Mouse (Mus musculus): ENCODE measurements at regions not wholly inside any gene's neighbourhood (a gene's known extent, or its start where the extent isn't known, plus 50 kb on each side); places are given as distances from the start of the nearest gene placed in this dataset.

DNA sequence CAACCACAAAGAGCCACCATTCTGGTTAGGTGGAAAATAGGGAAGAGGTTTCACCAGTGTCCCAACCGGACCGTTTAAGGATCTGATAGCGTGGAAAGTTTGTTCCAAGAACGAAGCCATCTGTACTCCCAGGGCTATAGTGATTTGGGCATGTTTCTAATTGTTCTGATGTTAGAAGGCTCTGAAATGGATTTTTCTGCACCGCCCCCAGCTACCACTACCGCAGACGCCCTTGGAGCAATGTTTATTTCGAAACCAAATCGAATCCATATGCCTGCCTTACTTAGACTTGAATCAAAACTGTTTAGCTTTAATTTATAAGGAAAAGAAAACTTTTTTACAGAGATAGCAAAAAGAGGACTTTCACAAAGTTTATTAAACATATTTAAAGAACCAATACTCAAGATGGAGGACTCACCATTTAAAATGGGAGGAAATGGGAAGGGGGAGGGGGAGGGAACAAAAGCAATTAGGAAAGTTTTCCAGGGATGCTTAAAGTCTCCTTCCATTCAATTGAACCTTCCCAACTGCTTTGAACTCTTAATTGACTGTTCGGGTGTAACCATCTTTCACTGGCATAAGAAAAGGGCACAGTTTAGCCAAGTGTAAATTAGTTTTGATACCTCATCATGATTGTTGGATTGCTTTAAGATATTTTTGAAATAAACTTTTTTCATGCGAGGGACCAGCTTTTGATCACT is 56.0 kb upstream of the Frem1 start:
- Histone ChIP-seq H3K4me3 (replicated peaks; ENCODE audit: low read length) (no peak overlapping the region), H3K9ac (ENCODE audit: low read length) (no peak overlapping the region), H3K4me1 (ENCODE audit: control insufficient read depth, insufficient read depth, low read length) (no peaks in the 10 kb centered on the region), H3K9me3 (replicated peaks; ENCODE audit: control insufficient read depth, low read length) (no peaks in the 10 kb centered on the region), H3K27me3 (ENCODE audit: control insufficient read depth, insufficient read depth, low read length) (no peaks in the 10 kb centered on the region), H3K27ac (ENCODE audit: low read length) (peak overlapping the region; percentile 57), H3K4me2 (ENCODE audit: low read depth, low read length) (no peak overlapping the region), H3K36me3 (ENCODE audit: control insufficient read depth, insufficient read depth, low read length) (no peaks in the 10 kb centered on the region)
- 61% methylated on average over 11 of the region's 11 CpGs for WGBS
- ATAC-seq (ENCODE audit: insufficient read depth, low FRiP score) = no peak

DNA sequence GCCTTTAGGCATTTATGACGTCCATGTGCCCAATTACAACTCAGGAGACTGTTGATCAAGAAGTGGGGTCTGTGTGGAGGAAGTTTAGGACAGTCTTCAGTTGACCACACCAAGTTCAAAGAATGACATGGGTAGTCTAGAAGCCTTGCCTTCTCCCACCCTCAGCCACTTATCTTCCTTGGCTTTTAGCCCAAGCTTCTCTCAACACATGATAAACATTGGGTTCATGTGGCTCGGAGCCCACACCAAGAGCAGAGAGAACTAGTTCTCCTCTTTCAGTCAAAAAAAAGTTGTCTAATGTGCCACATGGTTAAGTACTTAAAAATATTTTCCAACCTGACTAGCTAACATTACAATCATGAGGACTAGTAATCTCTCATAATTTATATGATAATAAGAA is 55.0 kb upstream of the Frem1 start:
- 61% methylated on average over 2 of the region's 2 CpGs for WGBS
- no peak overlapping the region for H3K4me2 ChIP-seq (ENCODE audit: low read depth, low read length)
- 0 out of 2 replicates have a peak overlapping the region, but pooled peaks have one; percentile 57 for H3K27ac ChIP-seq (ENCODE audit: low read length)
- 0 out of 2 replicates have a peak, but pooled peaks cover 2% of the 10 kb centered on the region for H3K4me1 ChIP-seq (ENCODE audit: control insufficient read depth, insufficient read depth, low read length)
- no peak overlapping the region for H3K9ac ChIP-seq (ENCODE audit: low read length)
- no peaks in the 10 kb centered on the region for H3K27me3 ChIP-seq (ENCODE audit: control insufficient read depth, insufficient read depth, low read length)
- no peak for ATAC-seq (ENCODE audit: insufficient read depth, low FRiP score)
- no peaks in the 10 kb centered on the region for H3K36me3 ChIP-seq (ENCODE audit: control insufficient read depth, insufficient read depth, low read length)
- no peak overlapping the region for H3K4me3 ChIP-seq (replicated peaks; ENCODE audit: low read length)
- no peaks in the 10 kb centered on the region for H3K9me3 ChIP-seq (replicated peaks; ENCODE audit: control insufficient read depth, low read length)

DNA sequence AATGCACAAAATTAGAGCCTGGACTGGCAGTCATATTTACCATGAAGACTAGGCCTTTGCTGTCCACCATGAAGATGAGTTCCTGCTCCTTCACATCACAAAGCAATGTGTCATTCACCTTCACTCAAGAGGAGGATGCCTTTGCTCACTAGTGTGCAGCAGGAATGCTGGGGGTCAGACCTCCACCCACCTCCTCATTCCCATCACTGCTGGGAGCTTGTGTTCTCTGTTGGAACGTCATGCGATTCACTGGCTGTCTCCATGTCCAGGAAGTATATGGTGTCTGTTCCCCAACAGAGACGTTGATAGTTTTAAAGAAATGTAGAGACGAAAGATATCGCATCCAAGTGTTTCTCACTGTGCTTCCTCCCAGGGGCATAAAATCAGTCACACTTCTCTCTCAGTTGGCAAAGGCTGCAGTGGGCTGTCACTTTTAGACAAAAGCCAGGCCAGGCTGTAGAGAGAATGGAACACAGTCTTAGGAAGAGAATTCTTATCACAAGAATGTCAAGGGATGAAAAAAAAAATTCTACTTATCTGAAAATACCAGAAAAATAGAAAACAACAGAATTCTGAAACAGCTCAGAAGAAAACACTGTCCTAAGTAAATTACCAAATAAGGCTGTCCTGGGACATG is 52.0 kb upstream of the Frem1 start:
- WGBS = 56% methylated on average over 5 of the region's 5 CpGs
- H3K27ac ChIP-seq (ENCODE audit: low read length) = no peak overlapping the region
- 0 out of 2 replicates have a peak, but pooled peaks cover 2% of the 10 kb centered on the region for H3K4me1 ChIP-seq (ENCODE audit: control insufficient read depth, insufficient read depth, low read length)
- no peak overlapping the region for H3K9ac ChIP-seq (ENCODE audit: low read length)
- H3K4me3 ChIP-seq (replicated peaks; ENCODE audit: low read length) = no peak overlapping the region
- H3K9me3 ChIP-seq (replicated peaks; ENCODE audit: control insufficient read depth, low read length) = no peaks in the 10 kb centered on the region
- H3K36me3 ChIP-seq (ENCODE audit: control insufficient read depth, insufficient read depth, low read length) = no peaks in the 10 kb centered on the region
- H3K4me2 ChIP-seq (ENCODE audit: low read depth, low read length) = no peak overlapping the region
- no peak for ATAC-seq (ENCODE audit: insufficient read depth, low FRiP score)
- H3K27me3 ChIP-seq (ENCODE audit: control insufficient read depth, insufficient read depth, low read length) = no peaks in the 10 kb centered on the region

DNA sequence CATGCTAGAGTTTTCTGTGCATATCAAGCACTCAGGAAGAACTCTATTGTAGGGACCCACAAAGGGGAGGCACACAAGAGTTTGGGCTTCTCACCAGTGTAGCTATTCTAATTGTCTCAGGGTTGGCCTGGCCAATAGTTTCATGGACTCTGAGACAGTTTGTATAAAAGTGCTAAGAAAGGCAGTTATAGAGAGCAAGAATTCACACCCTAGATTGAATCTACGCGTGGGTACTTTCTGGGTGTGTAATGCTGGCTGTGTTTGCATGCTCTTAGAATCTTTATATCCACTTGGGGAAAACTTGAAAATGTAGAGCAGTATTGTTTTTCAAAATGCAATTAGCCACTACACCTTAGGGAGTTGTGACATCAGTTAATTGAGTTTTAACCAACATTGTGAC is 50.8 kb upstream of the Frem1 start:
- WGBS = 85% methylated on average over 2 of the region's 2 CpGs
- Histone ChIP-seq H3K4me3 (replicated peaks; ENCODE audit: low read length) (no peak overlapping the region), H3K36me3 (ENCODE audit: control insufficient read depth, insufficient read depth, low read length) (no peaks in the 10 kb centered on the region), H3K27me3 (ENCODE audit: control insufficient read depth, insufficient read depth, low read length) (no peaks in the 10 kb centered on the region), H3K4me2 (ENCODE audit: low read depth, low read length) (no peak overlapping the region), H3K27ac (ENCODE audit: low read length) (no peak overlapping the region), H3K9ac (ENCODE audit: low read length) (no peak overlapping the region), H3K4me1 (ENCODE audit: control insufficient read depth, insufficient read depth, low read length) (0 out of 2 replicates have a peak, but pooled peaks cover 5% of the 10 kb centered on the region), H3K9me3 (replicated peaks; ENCODE audit: control insufficient read depth, low read length) (no peaks in the 10 kb centered on the region)
- ATAC-seq (ENCODE audit: insufficient read depth, low FRiP score) = no peak

DNA sequence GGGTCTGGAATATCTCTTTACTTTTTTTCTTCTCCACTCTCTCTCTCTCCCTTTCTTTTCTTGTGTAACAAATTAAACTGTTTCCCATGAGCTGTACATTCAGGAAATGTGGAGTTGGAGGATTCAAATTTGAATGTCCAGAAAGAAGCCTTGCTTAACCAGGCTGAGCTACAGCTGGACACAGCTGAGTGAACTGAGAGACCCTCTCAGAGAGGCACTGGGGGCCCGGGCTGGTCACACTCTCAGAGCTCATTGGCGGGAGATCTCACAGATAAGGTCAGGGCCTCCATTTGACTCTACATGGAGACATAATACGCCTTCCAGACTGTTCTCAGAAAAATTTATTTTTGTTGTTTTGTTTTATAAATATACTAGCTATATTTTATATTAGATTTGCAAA is 49.9 kb upstream of the Frem1 start:
- Histone ChIP-seq H3K4me2 (ENCODE audit: low read depth, low read length) (no peak overlapping the region), H3K9me3 (replicated peaks; ENCODE audit: control insufficient read depth, low read length) (no peaks in the 10 kb centered on the region), H3K36me3 (ENCODE audit: control insufficient read depth, insufficient read depth, low read length) (no peaks in the 10 kb centered on the region), H3K27me3 (ENCODE audit: control insufficient read depth, insufficient read depth, low read length) (no peaks in the 10 kb centered on the region), H3K9ac (ENCODE audit: low read length) (no peak overlapping the region), H3K27ac (ENCODE audit: low read length) (peak overlapping the region; percentile 82), H3K4me3 (replicated peaks; ENCODE audit: low read length) (no peak overlapping the region), H3K4me1 (ENCODE audit: control insufficient read depth, insufficient read depth, low read length) (0 out of 2 replicates have a peak, but pooled peaks cover 5% of the 10 kb centered on the region)
- ATAC-seq (ENCODE audit: insufficient read depth, low FRiP score) = peak; percentile 80
- WGBS = 33% methylated on average over 3 of the region's 3 CpGs

Measured in stomach, embryonic 16.5 days (tissue).